Mouse (Mus musculus) gastrocnemius, adult 2 months (tissue): Measurements from ENCODE around the gene Rnaseh1. TPM values are rescaled to one million over a fixed set of nuclear protein-coding genes. Genes with fewer than 3 reads are reported as not detected.

Source experiments
- DNase-seq: peaks from one replicate; pipeline ENCODE4 v3.0.0; 2022
- H3K27ac ChIP-seq: fragments of 200-600 bp; 2 replicates; pipeline ENCODE4 v1.8.1; 2022; ENCODE audit warnings: mild to moderate bottlenecking
- H3K4me3 ChIP-seq: fragments of 200-600 bp; 2 replicates; pipeline ENCODE4 v1.8.1; 2022; ENCODE audit warnings: mild to moderate bottlenecking, moderate library complexity
- CTCF ChIP-seq: fragments of 200-600 bp; IDR thresholded peaks from 2 replicates; pipeline ENCODE4 v1.8.1; 2022; ENCODE audit warnings: antibody characterized with exemption, mild to moderate bottlenecking, moderate library complexity
- intact Hi-C: fragments of 180-260 bp; cut with DNase I; formaldehyde crosslinking; loops from one replicate; pipeline ENCODE4 v1.15.1; 2025
- total RNA-seq, 2 experiments: library from RNA; stranded (reverse); gene quantifications; 2 replicates each; pipeline ENCODE4 v1.2.3; 2021

Rnaseh1 gene
- total RNA-seq, 2 experiments from 2014 or later: 6.2 to 7.7 TPM

DNA sequence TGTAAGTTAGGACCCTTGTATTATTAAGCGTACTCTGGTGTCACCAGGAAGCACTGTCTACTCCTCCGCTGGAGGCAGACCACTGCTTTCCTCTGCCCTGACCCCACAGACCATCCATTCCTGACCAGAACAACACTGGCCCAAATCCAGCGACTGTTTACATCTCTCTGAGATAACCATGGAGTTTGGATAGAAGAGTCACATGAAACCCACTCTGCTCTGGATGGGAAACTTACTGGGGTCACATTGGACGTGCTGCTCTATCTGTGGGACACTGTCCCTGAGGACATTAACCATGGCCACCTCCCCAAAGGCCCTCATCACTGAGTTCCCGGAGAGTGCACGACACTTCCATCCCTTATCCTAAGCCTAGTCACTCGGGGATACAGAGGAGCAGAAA is 24.0 kb upstream of the Rnaseh1 start:
- intact Hi-C loops: no loop called here
- no peak for TF ChIP-seq CTCF
- DNase-seq: no peak
- no peak overlapping the region for H3K4me3 ChIP-seq
- no peak overlapping the region for H3K27ac ChIP-seq

DNA sequence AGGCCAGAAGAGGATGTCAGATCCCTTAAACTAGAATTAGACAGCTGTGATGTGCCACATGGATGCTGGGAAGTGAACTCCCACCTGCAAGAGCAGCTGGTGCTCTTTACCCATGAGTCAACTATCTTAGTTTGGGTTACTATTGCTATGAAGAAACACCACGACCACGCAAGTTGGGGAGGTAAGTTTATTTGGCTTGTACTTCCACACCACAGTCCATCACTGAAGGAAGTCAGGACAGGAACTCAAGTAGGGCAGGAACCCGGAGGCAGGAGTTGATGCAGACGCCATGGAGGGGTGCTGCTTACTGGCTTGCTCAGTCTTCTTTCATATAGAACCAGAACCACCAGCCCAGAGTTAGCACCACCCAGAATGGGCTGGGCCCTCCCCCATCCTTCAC is 22.3 kb upstream of the Rnaseh1 start:
- intact Hi-C loops: no loop called here
- no peak for DNase-seq
- no peak overlapping the region for H3K27ac ChIP-seq
- H3K4me3 ChIP-seq: no peak overlapping the region
- no peak for TF ChIP-seq CTCF

DNA sequence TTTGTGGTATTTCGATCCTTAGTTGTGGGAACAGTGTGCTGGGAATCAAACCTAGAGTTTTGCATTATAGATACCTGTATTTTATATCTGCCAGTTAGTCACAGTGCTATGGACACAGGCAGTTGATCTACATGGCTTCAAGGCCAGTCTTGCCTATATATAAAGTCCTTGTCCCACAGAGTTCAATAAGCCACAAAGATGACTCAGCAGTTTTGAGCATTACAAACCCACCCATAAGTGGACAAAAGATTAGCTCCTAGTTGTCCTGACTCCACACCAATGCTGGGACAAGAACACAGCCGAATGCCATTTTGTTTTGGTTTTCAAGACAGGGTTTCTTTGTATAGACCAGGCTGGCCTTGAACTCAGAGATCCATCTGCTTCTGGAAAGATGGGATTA is 21.0 kb upstream of the Rnaseh1 start:
- no peak overlapping the region for H3K4me3 ChIP-seq
- DNase-seq: no peak
- no peak overlapping the region for H3K27ac ChIP-seq
- TF ChIP-seq CTCF: no peak
- intact Hi-C loops: no loop called here

DNA sequence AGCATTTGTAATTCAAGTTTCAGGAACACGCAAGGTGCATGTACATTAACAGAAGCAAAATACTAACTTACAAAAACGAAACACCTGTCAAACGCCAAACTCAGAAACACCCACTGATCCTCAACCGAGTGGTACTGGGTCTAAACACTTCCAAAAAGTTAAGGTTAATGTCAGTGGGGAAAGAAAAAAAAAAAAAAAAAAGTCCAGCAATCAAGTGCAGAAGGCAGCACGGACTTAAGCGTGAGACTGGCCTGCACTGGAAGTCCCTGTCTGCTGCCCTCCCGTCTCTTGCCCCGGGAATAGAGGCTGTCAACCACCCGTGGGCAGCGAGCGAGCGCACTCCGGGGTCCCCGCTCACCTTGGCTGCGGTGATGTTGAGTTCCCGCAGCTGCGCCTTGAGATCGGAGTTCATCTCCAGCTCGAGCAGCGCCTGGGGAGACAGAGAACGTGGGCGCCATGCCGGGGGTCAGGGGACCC is 14.3 kb upstream of the Rnaseh1 start:
- TF ChIP-seq CTCF: no peak
- peak overlapping the region; percentile 92 for H3K27ac ChIP-seq
- no peak for DNase-seq
- H3K4me3 ChIP-seq: peak overlapping the region; percentile 79
- intact Hi-C loops: loop anchor here (5.0 kb wide), 2 partner anchors 117 to 657 kb away; partner anchors contain the start of genes Eipr1 and Trappc12

DNA sequence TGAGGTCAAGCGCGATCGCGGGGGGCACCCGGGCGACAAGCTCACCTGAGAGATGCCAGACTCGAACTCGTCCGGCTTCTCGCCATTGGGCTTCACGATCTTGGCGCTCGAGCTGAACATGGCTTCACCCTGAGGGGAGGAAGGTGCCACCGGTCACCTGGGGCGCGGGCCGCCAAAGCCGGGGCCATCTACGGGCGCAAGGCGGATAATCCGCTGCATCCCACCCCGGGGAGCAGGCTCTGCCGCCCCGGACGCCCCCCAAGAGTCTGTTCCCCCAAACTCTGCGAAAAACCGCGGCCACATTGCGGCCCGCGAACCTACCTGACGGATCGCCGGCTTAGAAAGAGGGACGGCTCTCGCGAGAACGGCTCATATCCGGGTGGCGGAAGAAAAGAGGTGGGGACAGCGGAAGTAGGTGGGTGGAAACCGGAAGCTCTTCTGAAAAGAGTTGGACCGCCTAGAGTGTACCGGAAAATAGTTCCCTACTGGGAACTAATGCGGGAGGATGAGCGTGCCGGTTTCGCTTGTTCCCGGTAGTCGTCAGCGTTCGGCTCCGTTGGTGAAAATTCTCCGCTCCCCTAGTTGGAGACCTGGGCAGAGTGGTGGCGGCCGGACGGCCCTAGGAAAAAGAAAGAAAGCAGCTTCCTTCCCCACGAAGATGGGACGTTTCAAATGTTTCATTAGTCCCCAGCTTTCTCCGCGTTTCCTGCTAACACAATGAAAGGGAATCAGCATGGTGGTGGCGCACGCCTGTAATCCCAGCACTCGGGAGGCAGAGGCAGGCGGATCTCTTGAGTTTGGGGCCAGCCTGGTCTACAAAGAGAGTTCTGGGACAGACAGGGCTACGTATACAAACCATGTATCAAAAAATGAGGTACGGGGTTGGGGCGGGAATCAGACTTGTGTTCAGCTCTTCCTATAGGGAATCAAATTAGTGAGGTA is 13.6 kb upstream of the Rnaseh1 start, which contains the start of gene Rps7:
Gene Rps7, minus strand, starts transcription at position 419 of the 942 bp plus-strand sequence.
- Histone ChIP-seq H3K27ac (peak within 1 kb of the TSS; percentile 92), H3K4me3 (peak within 1 kb of the TSS; percentile 79)
- intact Hi-C loops: loop anchor here (5.0 kb wide), 2 partner anchors 116 to 656 kb away; partner anchors contain the start of genes Eipr1 and Trappc12
- peak; percentile 93 for DNase-seq
- TF ChIP-seq CTCF: no peak; the same call in 1 of the 2 replicates

DNA sequence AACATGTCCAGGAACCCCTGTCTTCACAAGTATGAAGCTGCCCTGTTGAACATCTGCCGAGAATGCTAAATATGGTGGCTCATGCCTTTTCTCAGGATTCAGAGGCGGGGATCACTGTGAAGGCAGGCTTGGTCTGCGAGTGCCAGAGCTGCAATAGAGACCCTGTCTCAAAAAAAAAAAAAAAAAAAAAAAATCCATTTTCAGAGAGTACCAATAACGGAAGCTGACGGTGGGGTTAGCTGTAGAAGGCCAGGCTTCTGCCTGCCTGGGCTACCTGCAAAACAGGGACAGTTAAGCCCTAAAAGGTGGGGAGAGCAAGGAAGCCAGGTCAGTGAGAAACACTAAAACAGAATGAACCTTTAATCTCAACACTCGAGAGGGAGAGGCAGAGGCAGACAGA is 12.9 kb upstream of the Rnaseh1 start:
- intact Hi-C loops: loop anchor here (5.0 kb wide), 2 partner anchors 116 to 656 kb away; partner anchors contain the start of genes Eipr1 and Trappc12
- Histone ChIP-seq H3K4me3 (peak overlapping the region; percentile 79), H3K27ac (peak overlapping the region; percentile 92; the same call in 1 of the 2 replicates)
- no peak for DNase-seq
- TF ChIP-seq CTCF: no peak

DNA sequence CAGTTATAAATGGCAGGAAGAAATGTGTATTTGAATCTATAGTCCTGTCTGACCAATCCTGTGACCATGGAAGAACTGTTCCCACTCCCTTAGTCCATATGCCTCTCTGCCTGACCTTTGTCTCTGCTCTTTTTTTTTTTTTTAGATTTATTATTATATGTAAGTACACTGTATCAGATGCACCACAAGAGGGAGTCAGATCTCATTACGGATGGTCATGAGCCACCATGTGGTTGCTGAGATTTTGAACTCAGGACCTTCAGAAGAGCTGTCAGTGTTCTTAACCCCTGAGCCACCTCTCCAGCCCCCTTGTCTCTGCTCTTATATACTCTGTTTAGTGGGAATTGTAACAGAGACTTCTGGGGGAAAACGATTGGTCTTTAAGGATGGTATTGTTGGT is 10.6 kb upstream of the Rnaseh1 start:
- no peak for DNase-seq
- intact Hi-C loops: loop anchor here (5.0 kb wide), 2 partner anchors 114 to 654 kb away; partner anchors contain the start of genes Eipr1 and Trappc12
- peak; percentile 2; the same call in 1 of the 2 replicates for TF ChIP-seq CTCF
- no peak overlapping the region for H3K27ac ChIP-seq
- H3K4me3 ChIP-seq: no peak overlapping the region

DNA sequence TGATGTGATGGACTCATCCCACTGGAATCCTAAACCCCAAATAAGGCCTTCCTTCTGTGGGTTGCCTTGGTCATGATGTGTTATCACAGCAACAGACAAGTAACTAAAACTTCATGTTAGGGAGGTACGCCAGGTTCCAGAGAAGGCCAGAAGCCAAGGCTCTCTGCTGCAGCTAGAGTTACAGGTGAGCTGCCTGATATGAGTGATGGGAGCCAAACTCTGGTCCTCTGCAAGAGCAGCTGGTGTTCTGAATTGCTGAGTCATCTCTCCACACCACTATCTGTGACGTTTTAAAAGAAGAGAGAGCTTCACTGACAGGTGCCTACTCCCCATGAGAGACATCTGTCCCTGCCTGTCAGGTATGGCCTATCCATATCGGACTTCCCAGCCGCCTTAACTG is 13.2 kb downstream of the Rnaseh1 start:
- Histone ChIP-seq H3K4me3 (no peak overlapping the region), H3K27ac (no peak overlapping the region)
- peak; percentile 63 for DNase-seq
- intact Hi-C loops: no loop called here
- no peak for TF ChIP-seq CTCF

DNA sequence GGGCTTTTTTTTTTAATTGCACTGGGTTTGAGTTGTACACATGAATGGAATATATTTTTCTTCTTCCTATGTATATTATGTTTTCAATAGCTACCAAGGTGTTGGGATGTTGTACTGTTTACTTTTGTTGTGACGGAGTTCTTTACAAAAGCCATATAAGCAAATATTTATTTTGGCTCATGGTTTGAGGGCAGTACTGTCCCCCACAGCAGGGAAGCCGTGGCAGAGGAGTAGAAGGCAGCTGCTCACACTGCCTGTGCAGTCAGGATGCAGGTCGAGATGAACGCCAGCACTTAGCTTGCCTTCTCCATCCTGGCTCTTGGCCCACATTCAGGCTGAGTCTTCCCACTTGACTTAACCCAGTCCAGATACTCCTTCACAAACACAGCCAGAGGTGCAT is 17.3 kb downstream of the Rnaseh1 start:
- intact Hi-C loops: no loop called here
- TF ChIP-seq CTCF: no peak
- Histone ChIP-seq H3K4me3 (no peak overlapping the region), H3K27ac (no peak overlapping the region)
- no peak for DNase-seq

DNA sequence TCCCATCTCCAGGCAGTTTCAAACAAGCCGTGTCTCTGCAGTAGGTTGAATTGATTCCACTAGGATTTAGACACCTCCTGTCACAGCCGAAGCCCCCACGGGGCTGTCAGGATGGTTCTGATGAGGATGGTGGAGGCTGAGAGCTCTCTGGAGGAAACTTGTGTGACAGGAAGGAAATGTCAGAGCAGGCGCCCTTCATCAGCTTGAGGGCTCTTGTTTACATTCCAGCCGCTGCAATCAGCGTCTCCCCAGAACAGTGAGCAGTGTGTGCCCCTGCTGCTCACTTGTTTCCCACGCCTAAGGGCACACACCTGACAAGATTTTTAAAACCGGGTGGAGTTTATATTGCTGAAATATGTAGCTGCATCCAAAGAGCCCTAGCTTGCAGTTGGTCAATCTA is 17.9 kb downstream of the Rnaseh1 start:
- no peak overlapping the region for H3K27ac ChIP-seq
- intact Hi-C loops: no loop called here

DNA sequence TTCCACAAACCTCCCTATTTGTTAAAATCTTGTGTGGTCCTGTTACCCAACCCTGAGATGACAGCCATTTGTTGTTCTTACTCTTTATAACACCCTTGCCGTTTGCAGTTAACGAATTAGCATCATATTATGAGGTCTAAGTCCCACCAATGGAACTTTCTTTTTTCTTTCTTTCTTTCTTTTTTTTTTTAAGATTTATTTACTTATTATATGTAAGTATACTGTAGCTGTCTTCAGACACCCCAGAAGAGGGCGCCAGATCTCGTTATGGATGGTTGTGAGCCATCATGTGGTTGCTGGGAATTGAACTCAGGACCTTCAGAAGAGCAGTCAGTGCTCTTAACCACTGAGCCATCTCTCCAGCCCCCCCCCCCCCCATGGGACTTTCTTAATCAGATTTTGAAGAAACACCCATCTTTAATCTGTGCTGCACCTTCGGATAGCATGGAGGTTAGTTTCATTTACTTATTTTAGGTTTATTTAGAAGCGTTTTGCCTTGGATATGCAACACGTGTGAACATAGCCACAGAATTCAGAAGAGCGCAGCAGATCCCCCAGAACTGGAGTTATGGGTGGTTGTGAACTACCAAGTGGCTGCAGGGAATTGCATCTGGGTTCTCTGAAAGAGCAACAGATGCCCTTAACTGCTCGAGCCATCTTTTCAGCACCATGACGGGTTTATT is 24.8 kb downstream of the Rnaseh1 start:
- intact Hi-C loops: no loop called here

More for the DNA sequence above, 17.9 kb downstream of the Rnaseh1 start:
- DNase-seq: no peak
- TF ChIP-seq CTCF: no peak
- no peak overlapping the region for H3K4me3 ChIP-seq

DNA sequence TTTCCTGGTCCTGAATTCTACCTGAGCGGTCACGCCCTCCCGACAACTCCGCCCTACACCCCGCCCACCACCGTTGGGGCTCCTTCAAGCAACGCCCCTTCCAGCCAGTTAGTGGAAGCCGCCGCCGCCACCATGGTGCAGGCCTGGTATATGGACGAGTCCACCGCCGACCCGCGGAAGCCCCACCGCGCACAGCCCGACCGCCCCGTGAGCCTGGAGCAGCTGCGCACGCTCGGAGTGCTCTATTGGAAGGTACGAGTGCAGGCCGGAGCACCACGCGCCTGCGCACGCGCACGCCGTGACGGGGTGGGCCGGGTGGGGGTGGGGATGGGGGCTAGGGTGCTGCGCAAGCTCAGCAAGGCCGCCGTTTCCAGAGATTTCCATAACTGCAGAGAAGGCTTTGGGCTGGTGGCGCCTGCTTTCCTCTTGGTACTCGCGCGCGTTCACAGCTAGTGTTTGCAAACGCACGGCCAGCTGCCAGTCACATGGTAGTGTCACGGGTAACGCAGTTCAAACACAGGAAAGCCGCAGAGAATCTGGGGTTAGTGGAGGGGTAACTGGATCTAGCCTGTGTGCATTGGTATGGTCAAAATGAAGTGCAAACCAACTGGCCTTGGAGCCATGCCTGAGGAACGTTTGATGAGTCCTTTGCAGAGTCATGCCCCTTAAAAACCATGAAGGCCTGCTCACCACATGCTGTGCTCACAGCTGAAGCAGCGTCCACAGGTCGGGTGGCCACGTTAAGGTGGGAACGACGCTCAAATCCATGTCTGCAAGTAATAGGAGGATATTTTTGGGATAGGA is 25.9 kb downstream of the Rnaseh1 start, which contains the start of gene Adi1:
Gene Adi1, plus strand, starts transcription at position 111 of the 804 bp plus-strand sequence.
- peak within 1 kb of the TSS; percentile 83 for H3K4me3 ChIP-seq
- intact Hi-C loops: no loop called here
- H3K27ac ChIP-seq: peak within 1 kb of the TSS; percentile 96
- peak; percentile 85 for DNase-seq
- no peak for TF ChIP-seq CTCF

More for the DNA sequence above, 24.8 kb downstream of the Rnaseh1 start:
- DNase-seq: no peak
- Histone ChIP-seq H3K27ac (no peak overlapping the region), H3K4me3 (peak overlapping the region; percentile 83; the same call in 1 of the 2 replicates)
- peak; percentile 10; the same call in 1 of the 2 replicates for TF ChIP-seq CTCF
